Mouse (Mus musculus) olfactory bulb, adult 2 months (tissue): Measurements from ENCODE around the gene Fbxo27.

Experiments used
- CTCF ChIP-seq: fragments of 200-500 bp; IDR thresholded peaks from 2 replicates; pipeline ENCODE4 v1.5.1; 2012; ENCODE audit warnings: low read depth, mild to moderate bottlenecking, low read length, moderate library complexity; ENCODE audit not compliant: insufficient read depth
- POLR2A ChIP-seq: fragments of 200-500 bp; IDR thresholded peaks from 2 replicates; pipeline ENCODE4 v1.6.1; 2012; ENCODE audit warnings: mild to moderate bottlenecking, low read depth, low read length, moderate library complexity; ENCODE audit not compliant: insufficient read depth

GRCm38 (mm10) chr7:28726600-28726999 lies 34.0 kb downstream of the Fbxo27 start:
- TF ChIP-seq CTCF, result peak; percentile 85
- TF ChIP-seq POLR2A, result no peak
